Mouse (Mus musculus) midbrain, embryonic 14.5 days (tissue): ENCODE results near the gene Laptm5. TPM values are rescaled to one million over a fixed set of nuclear protein-coding genes. Genes with fewer than 3 reads are reported as not detected.

Experiments
- ATAC-seq: fragments of 200-750 bp; cut with Nextera tagmentation; 2 replicates; pipeline ENCODE4 v1.8.0; 2017; ENCODE audit warnings: moderate number of reproducible peaks, moderate library complexity; ENCODE audit not compliant: low FRiP score, low TSS enrichment
- DNase-seq: peaks from one replicate; pipeline ENCODE4 v3.0.0-alpha.2; 2015
- H3K27ac ChIP-seq: fragments of 300-500 bp; sonication (generic); replicated peaks from 2 replicates; pipeline ENCODE4 v1.5.1; 2014; ENCODE audit warnings: mild to moderate bottlenecking, low read depth, low read length, moderate library complexity
- H3K27me3 ChIP-seq: fragments of 300-500 bp; sonication (generic); 2 replicates; pipeline ENCODE4 v1.6.1; 2014; ENCODE audit warnings: low read length, control low read depth, mixed read lengths; ENCODE audit not compliant: control insufficient read depth, insufficient read depth
- H3K36me3 ChIP-seq: fragments of 300-500 bp; sonication (generic); 2 replicates; pipeline ENCODE4 v1.6.1; 2014; ENCODE audit warnings: low read length, control low read depth; ENCODE audit not compliant: control insufficient read depth, insufficient read depth
- H3K4me1 ChIP-seq: fragments of 300-500 bp; sonication (generic); 2 replicates; pipeline ENCODE4 v1.6.1; 2014; ENCODE audit warnings: mild to moderate bottlenecking, antibody characterized with exemption, low read length, control low read depth; ENCODE audit not compliant: control insufficient read depth, insufficient read depth
- H3K4me2 ChIP-seq: fragments of 300-500 bp; sonication (generic); 2 replicates; pipeline ENCODE4 v1.6.1; 2014; ENCODE audit warnings: mild to moderate bottlenecking, low read length, moderate library complexity
- H3K4me3 ChIP-seq: fragments of 300-500 bp; sonication (generic); replicated peaks from 2 replicates; pipeline ENCODE4 v1.5.1; 2014; ENCODE audit warnings: low read depth, low read length
- H3K9ac ChIP-seq: fragments of 300-500 bp; sonication (generic); replicated peaks from 2 replicates; pipeline ENCODE4 v1.6.1; 2014; ENCODE audit warnings: mild to moderate bottlenecking, low read length, moderate library complexity
- H3K9me3 ChIP-seq: fragments of 300-500 bp; sonication (generic); 2 replicates; pipeline ENCODE4 v1.6.1; 2016; ENCODE audit warnings: low read length, control low read depth, mixed read lengths; ENCODE audit not compliant: control insufficient read depth
- WGBS: fragments of 180-500 bp; shearing (Covaris S2); extraction: QIAGEN DNeasy Blood & Tissue Kit; methylation state at CpG from one replicate; pipeline ENCODE4 v1.1.7; 2014; 5-methylcytosine and 5-hydroxymethylcytosine counted together
- polyA plus RNA-seq: library from polyadenylated mRNA; unstranded; fragments of >200 nt; fragmentation: Nextera tagmentation; extraction: Ambion mirVana; gene quantifications from 2 replicates; pipeline ENCODE4 v1.2.1, GENCODE M21; 2014

Laptm5 gene
- polyA plus RNA-seq: 14.3 and 31.7 TPM in 2 replicates

GRCm38 (mm10) chr4:130913077-130913476 lies at the start of gene Laptm5:
TSS of gene Laptm5 (plus strand) at chr4:130913125.
- Histone ChIP-seq H3K4me2 (no peak within 1 kb of the TSS), H3K27me3 (no peaks in the 10 kb centered on the region), H3K36me3 (no peaks in the 10 kb centered on the region), H3K9me3 (no peaks in the 10 kb centered on the region), H3K9ac (no peak within 1 kb of the TSS), H3K27ac (no peak within 1 kb of the TSS), H3K4me1 (no peaks in the 10 kb centered on the region), H3K4me3 (no peak within 1 kb of the TSS)
- 70% methylated on average over 11 of the region's 11 CpGs for WGBS
- DNase-seq: no peak
- no peak for ATAC-seq

- H3K9me3 ChIP-seq: no peaks in the 10 kb centered on the region
- H3K9ac ChIP-seq: no peak overlapping the region
- DNase-seq (no peak), ATAC-seq (peak; percentile 18; the same call in 1 of the 2 replicates)
- peak overlapping the region; percentile 23; the same call in 1 of the 2 replicates for H3K4me2 ChIP-seq
- no peak overlapping the region for H3K4me3 ChIP-seq
- H3K4me1 ChIP-seq: peaks cover 45% of the 10 kb centered on the region
- WGBS: under 1% methylated on average over 7 of the region's 9 CpGs
- peak overlapping the region; percentile 80 for H3K27ac ChIP-seq
- peaks cover 32% of the 10 kb centered on the region; the same call in 1 of the 2 replicates for H3K27me3 ChIP-seq
- no peaks in the 10 kb centered on the region for H3K36me3 ChIP-seq
Observed at GRCm38 (mm10) chr4:130865460-130865859, 47.5 kb upstream of the Laptm5 start.

DNA sequence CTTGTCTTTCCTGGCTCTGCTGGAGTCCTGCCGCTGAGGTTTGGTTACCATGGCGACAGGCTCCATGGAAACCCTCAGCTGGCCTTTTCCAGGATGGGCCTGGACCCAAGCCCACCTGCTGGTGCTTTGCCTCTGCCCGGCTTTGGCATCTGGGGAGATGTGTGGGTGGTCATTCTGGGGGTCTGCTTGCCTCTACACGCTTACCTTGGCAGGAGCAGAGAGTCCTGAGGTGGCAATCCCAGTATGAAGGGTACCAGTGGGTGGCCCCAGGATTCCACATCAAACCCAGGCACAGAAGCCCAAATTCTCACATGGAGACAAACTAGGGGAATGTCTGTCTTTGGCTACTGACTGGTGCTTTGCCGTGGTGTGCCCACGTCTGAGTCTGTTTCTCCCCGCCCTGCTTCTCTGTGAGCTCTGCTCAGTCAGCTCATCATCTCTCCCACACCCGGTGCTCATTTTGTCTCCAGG lies 47.0 kb upstream of the Laptm5 start:
- H3K27ac ChIP-seq: peak overlapping the region; percentile 80
- peaks cover 45% of the 10 kb centered on the region for H3K4me1 ChIP-seq
- peak overlapping the region; percentile 23; the same call in 1 of the 2 replicates for H3K4me2 ChIP-seq
- ATAC-seq (peak; percentile 60), DNase-seq (peak; percentile 94)
- 7% methylated on average over 8 of the region's 8 CpGs for WGBS
- no peak overlapping the region for H3K4me3 ChIP-seq
- no peak overlapping the region; the same call in 1 of the 2 replicates for H3K9ac ChIP-seq
- H3K9me3 ChIP-seq: no peaks in the 10 kb centered on the region
- peaks cover 28% of the 10 kb centered on the region; the same call in 1 of the 2 replicates for H3K27me3 ChIP-seq
- H3K36me3 ChIP-seq: no peaks in the 10 kb centered on the region

GRCm38 (mm10) chr4:130867940-130868339 lies 45.0 kb upstream of the Laptm5 start:
- H3K27ac ChIP-seq: no peak overlapping the region
- peaks cover 21% of the 10 kb centered on the region; the same call in 1 of the 2 replicates for H3K27me3 ChIP-seq
- ATAC-seq: no peak
- no peak overlapping the region for H3K4me2 ChIP-seq
- no peak for DNase-seq
- no peaks in the 10 kb centered on the region for H3K9me3 ChIP-seq
- H3K4me3 ChIP-seq: no peak overlapping the region
- no peak overlapping the region for H3K9ac ChIP-seq
- H3K4me1 ChIP-seq: peaks cover 39% of the 10 kb centered on the region
- H3K36me3 ChIP-seq: no peaks in the 10 kb centered on the region
- 76% methylated on average over 6 of the region's 6 CpGs for WGBS

DNA sequence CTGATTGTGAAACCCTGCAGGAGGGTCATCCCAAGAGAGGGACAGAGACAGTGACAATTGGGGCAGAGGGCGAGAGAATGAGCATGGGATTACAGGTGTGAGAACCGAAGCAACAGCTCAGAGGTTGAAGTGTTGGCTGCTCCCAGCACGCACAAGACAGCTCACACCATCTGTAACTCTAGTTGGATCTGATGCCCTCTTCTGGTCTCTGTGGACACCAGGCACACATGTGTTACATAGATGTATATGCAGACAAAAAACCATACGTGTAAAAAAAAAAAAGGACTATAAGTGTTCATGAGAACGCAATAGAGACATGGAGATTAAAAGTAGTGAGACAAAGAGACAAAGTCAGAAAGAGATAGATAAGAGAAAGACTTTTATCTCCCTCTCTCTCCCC lies 44.1 kb upstream of the Laptm5 start:
- peaks cover 39% of the 10 kb centered on the region for H3K4me1 ChIP-seq
- H3K27me3 ChIP-seq: peaks cover 20% of the 10 kb centered on the region; the same call in 1 of the 2 replicates
- H3K27ac ChIP-seq: no peak overlapping the region
- DNase-seq: no peak
- no peak overlapping the region for H3K4me3 ChIP-seq
- no peak overlapping the region for H3K9ac ChIP-seq
- no peak overlapping the region for H3K4me2 ChIP-seq
- no peaks in the 10 kb centered on the region for H3K9me3 ChIP-seq
- WGBS: 48% methylated on average over 5 of the region's 5 CpGs
- no peak for ATAC-seq
- H3K36me3 ChIP-seq: no peaks in the 10 kb centered on the region

GRCm38 (mm10) chr4:130872414-130872813 lies 40.5 kb upstream of the Laptm5 start:
- Histone ChIP-seq H3K4me3 (no peak overlapping the region), H3K9ac (no peak overlapping the region; the same call in 1 of the 2 replicates), H3K4me2 (no peak overlapping the region), H3K27ac (peak overlapping the region; percentile 58), H3K9me3 (no peaks in the 10 kb centered on the region), H3K36me3 (no peaks in the 10 kb centered on the region), H3K27me3 (peaks cover 20% of the 10 kb centered on the region; the same call in 1 of the 2 replicates), H3K4me1 (peaks cover 19% of the 10 kb centered on the region)
- DNase-seq: peak; percentile 49
- no peak for ATAC-seq
- WGBS: 23% methylated on average over 11 of the region's 11 CpGs

- ATAC-seq: no peak
- H3K27me3 ChIP-seq: peaks cover 11% of the 10 kb centered on the region; the same call in 1 of the 2 replicates
Observed at GRCm38 (mm10) chr4:130873440-130873839, 39.5 kb upstream of the Laptm5 start.

DNA sequence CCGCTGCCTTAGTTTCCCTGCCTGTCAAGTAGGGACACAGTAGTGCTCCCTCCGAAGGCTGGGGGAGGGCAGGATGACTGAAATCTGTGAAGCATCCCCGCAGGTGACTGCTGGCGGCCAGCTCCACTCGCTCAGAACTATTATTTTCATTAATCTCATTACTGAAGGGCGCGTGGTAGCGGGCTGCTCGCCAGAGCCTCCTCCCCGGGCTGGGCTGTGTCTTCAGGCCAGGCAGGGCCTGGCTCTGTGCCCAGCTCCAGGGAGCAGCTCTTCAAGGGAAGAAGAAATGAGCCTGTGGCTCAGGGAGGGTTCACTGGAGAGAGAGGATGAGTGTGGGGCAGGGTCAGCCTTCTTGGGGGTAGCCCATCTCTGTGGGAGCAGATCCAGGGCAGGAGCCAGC lies 38.3 kb upstream of the Laptm5 start:
- 8% methylated on average over 10 of the region's 10 CpGs for WGBS
- H3K27ac ChIP-seq: peak overlapping the region; percentile 52; the same call in 1 of the 2 replicates
- no peaks in the 10 kb centered on the region for H3K36me3 ChIP-seq
- no peak overlapping the region for H3K4me3 ChIP-seq
- peaks cover 6% of the 10 kb centered on the region; the same call in 1 of the 2 replicates for H3K27me3 ChIP-seq
- H3K9ac ChIP-seq: no peak overlapping the region
- peak overlapping the region; percentile 15; the same call in 1 of the 2 replicates for H3K4me2 ChIP-seq
- DNase-seq (peak; percentile 91), ATAC-seq (peak; percentile 43)
- H3K4me1 ChIP-seq: peaks cover 22% of the 10 kb centered on the region
- H3K9me3 ChIP-seq: no peaks in the 10 kb centered on the region

More at GRCm38 (mm10) chr4:130873440-130873839, 39.5 kb upstream of the Laptm5 start:
- Histone ChIP-seq H3K4me1 (peaks cover 19% of the 10 kb centered on the region), H3K4me2 (no peak overlapping the region), H3K36me3 (no peaks in the 10 kb centered on the region), H3K4me3 (no peak overlapping the region), H3K27ac (no peak overlapping the region), H3K9ac (no peak overlapping the region), H3K9me3 (no peaks in the 10 kb centered on the region)
- no peak for DNase-seq
- WGBS: 81% methylated on average over 5 of the region's 5 CpGs
